Mouse (Mus musculus): Measurements from ENCODE around the gene Tns1. TPM values are rescaled to one million over a fixed set of nuclear protein-coding genes. Genes with fewer than 3 reads are reported as not detected.

The Tns1 gene
- total and polyA plus RNA-seq, 3 experiments, result 0.11 TPM; not detected in 2

- DNase-seq (ENCODE audit: low read depth, low spot score), result no peak
- Histone ChIP-seq H3K27me3 (ENCODE audit: control insufficient read depth in 1 of 2, insufficient read depth in 2 of 2, low read length in 2 of 2) (no peaks in the 10 kb centered on the region), H3K9ac (ENCODE audit: control insufficient read depth, low read depth, low read length, poor library complexity, severe bottlenecking) (no peak overlapping the region), H3K79me2 (ENCODE audit: control insufficient read depth, insufficient read depth, low read length, poor library complexity) (no peaks in the 10 kb centered on the region), H3K4me1 (ENCODE audit: control insufficient read depth in 1 of 2, insufficient read depth in 2 of 2, low read length in 2 of 2) (no peaks in the 10 kb centered on the region), H3K27ac (ENCODE audit: control insufficient read depth, low read depth, low read length) (no peak overlapping the region), H3K9me3 (replicated peaks; ENCODE audit: insufficient read depth, low read length) (no peaks in the 10 kb centered on the region), H3K36me3 (ENCODE audit: control insufficient read depth in 1 of 2, insufficient read depth in 2 of 2, low read length in 2 of 2) (no peaks in the 10 kb centered on the region), H3K4me3 (ENCODE audit: control insufficient read depth in 1 of 2, insufficient read depth in 1 of 2, low read depth in 2 of 2, low read length in 2 of 2) (no peak overlapping the region)
- no peak for TF ChIP-seq POLR2AphosphoS2 (IDR thresholded peaks at IDR 0.05; ENCODE audit: low read length)
- no peak for TF ChIP-seq MEF2A (IDR thresholded peaks at IDR 0.05; ENCODE audit: extremely low read depth, insufficient replicate concordance, low read depth, low read length, poor library complexity, severe bottlenecking)
- TF ChIP-seq SMC3 (IDR thresholded peaks at IDR 0.05; ENCODE audit: low read depth, low read length), result no peak
- no peak for TF ChIP-seq POLR2A (IDR thresholded peaks at IDR 0.05; ENCODE audit: control insufficient read depth in 1 of 2, insufficient read depth in 1 of 2, low read depth in 1 of 2, low read length in 2 of 2, poor library complexity in 1 of 2)
- TF ChIP-seq TAL1 (IDR thresholded peaks at IDR 0.05; ENCODE audit: low read length), result no peak
- no peak for TF ChIP-seq GATA1 (IDR thresholded peaks at IDR 0.05; ENCODE audit: low read depth, low read length)
- no peak for TF ChIP-seq NELFE (IDR thresholded peaks at IDR 0.05; ENCODE audit: low read depth, low read length)
- no peak for TF ChIP-seq JUND (IDR thresholded peaks at IDR 0.05; ENCODE audit: low read depth, low read length)
- TF ChIP-seq USF2 (IDR thresholded peaks at IDR 0.05; ENCODE audit: borderline replicate concordance in 1 of 2, insufficient read depth in 1 of 2, low read depth in 1 of 2, low read length in 2 of 2), result no peak
- TF ChIP-seq MYC (IDR thresholded peaks at IDR 0.05; ENCODE audit: low read depth, low read length), result no peak
- TF ChIP-seq CHD1 (IDR thresholded peaks at IDR 0.05; ENCODE audit: low read depth, low read length), result no peak
- TF ChIP-seq TCF12 (IDR thresholded peaks at IDR 0.05; ENCODE audit: low read depth, low read length), result no peak
- TF ChIP-seq ELF1 (IDR thresholded peaks at IDR 0.05; ENCODE audit: low read depth, low read length), result no peak
- TF ChIP-seq ZKSCAN1 (IDR thresholded peaks at IDR 0.05; ENCODE audit: low read depth, low read length), result no peak
- TF ChIP-seq USF1 (IDR thresholded peaks at IDR 0.05; ENCODE audit: low read depth, low read length), result no peak
Observed at GRCm38 (mm10) chr1:74014538-74015327, 109.5 kb downstream of the Tns1 start.

- Histone ChIP-seq H3K79me2 (ENCODE audit: control insufficient read depth, insufficient read depth, low read length, poor library complexity) (no peaks in the 10 kb centered on the region), H3K27ac (ENCODE audit: control insufficient read depth, low read depth, low read length) (no peak overlapping the region), H3K27me3 (ENCODE audit: control insufficient read depth in 1 of 2, insufficient read depth in 2 of 2, low read length in 2 of 2) (no peaks in the 10 kb centered on the region), H3K4me3 (ENCODE audit: control insufficient read depth in 1 of 2, insufficient read depth in 1 of 2, low read depth in 2 of 2, low read length in 2 of 2) (no peak overlapping the region), H3K36me3 (ENCODE audit: control insufficient read depth in 1 of 2, insufficient read depth in 2 of 2, low read length in 2 of 2) (no peaks in the 10 kb centered on the region), H3K4me1 (ENCODE audit: control insufficient read depth in 1 of 2, insufficient read depth in 2 of 2, low read length in 2 of 2) (no peaks in the 10 kb centered on the region), H3K9me3 (replicated peaks; ENCODE audit: insufficient read depth, low read length) (no peaks in the 10 kb centered on the region), H3K9ac (ENCODE audit: control insufficient read depth, low read depth, low read length, poor library complexity, severe bottlenecking) (no peak overlapping the region)
- TF ChIP-seq GABPA (IDR thresholded peaks at IDR 0.05; ENCODE audit: low read depth, low read length) (no peak), NRF1 (IDR thresholded peaks at IDR 0.05; ENCODE audit: insufficient read depth, low read depth, low read length, poor library complexity, severe bottlenecking) (no peak), TAL1 (IDR thresholded peaks at IDR 0.05; ENCODE audit: low read length) (no peak), KAT2A (conservative IDR thresholded peaks at IDR 0.05; ENCODE audit: low read depth, low read length) (no peak), EP300 (IDR thresholded peaks at IDR 0.05; ENCODE audit: low read depth in 1 of 2, low read length in 2 of 2) (no peak), ETS1 (IDR thresholded peaks at IDR 0.05; ENCODE audit: low read depth, low read length) (no peak), MXI1 (IDR thresholded peaks at IDR 0.05; ENCODE audit: low read depth, low read length) (no peak), SIN3A (IDR thresholded peaks at IDR 0.05; ENCODE audit: low read length) (no peak), SMC3 (IDR thresholded peaks at IDR 0.05; ENCODE audit: low read depth, low read length) (no peak), ELF1 (IDR thresholded peaks at IDR 0.05; ENCODE audit: low read depth, low read length) (no peak), MAZ (IDR thresholded peaks at IDR 0.05; ENCODE audit: low read depth, low read length) (no peak), CHD1 (IDR thresholded peaks at IDR 0.05; ENCODE audit: low read depth, low read length) (no peak)
- DNase-seq (ENCODE audit: low read depth, low spot score), result no peak
Observed at GRCm38 (mm10) chr1:74013296-74014031, 110.8 kb downstream of the Tns1 start.
